Mouse (Mus musculus): ENCODE measurements at regions not wholly inside any gene's neighbourhood (a gene's known extent, or its start where the extent isn't known, plus 50 kb on each side); places are given as distances from the start of the nearest gene placed in this dataset.

- H3K27ac ChIP-seq (replicated peaks), result no peak overlapping the region
- WGBS, result 62% methylated on average over 8 of the region's 8 CpGs
- no peaks in the 10 kb centered on the region for H3K9me3 ChIP-seq
- H3K4me2 ChIP-seq (replicated peaks), result no peak overlapping the region
- H3K9ac ChIP-seq (replicated peaks), result no peak overlapping the region
- H3K4me3 ChIP-seq, result no peak overlapping the region
- no peak for ATAC-seq (ENCODE audit: low FRiP score, low read depth)
- no peaks in the 10 kb centered on the region for H3K36me3 ChIP-seq
- no peaks in the 10 kb centered on the region for H3K4me1 ChIP-seq
- H3K27me3 ChIP-seq, result no peaks in the 10 kb centered on the region
These were observed 294.9 kb downstream of the Lyplal1 start for GRCm38 (mm10) chr1:185822241-185822640.

- Histone ChIP-seq H3K36me3 (no peaks in the 10 kb centered on the region), H3K4me3 (no peak overlapping the region), H3K4me1 (no peaks in the 10 kb centered on the region), H3K4me2 (replicated peaks) (no peak overlapping the region), H3K9ac (replicated peaks) (no peak overlapping the region), H3K27me3 (no peaks in the 10 kb centered on the region), H3K27ac (replicated peaks) (no peak overlapping the region), H3K9me3 (no peaks in the 10 kb centered on the region)
- no peak for ATAC-seq (ENCODE audit: low FRiP score, low read depth)
- 91% methylated on average over 4 of the region's 4 CpGs for WGBS
These were observed 293.9 kb downstream of the Lyplal1 start for GRCm38 (mm10) chr1:185823226-185823625.

GRCm38 (mm10) chr1:185823956-185824355 is 293.2 kb downstream of the Lyplal1 start:
- H3K27me3 ChIP-seq, result no peaks in the 10 kb centered on the region
- H3K4me1 ChIP-seq, result no peaks in the 10 kb centered on the region
- no peak overlapping the region for H3K9ac ChIP-seq (replicated peaks)
- H3K4me2 ChIP-seq (replicated peaks), result no peak overlapping the region
- no peaks in the 10 kb centered on the region for H3K9me3 ChIP-seq
- no peaks in the 10 kb centered on the region for H3K36me3 ChIP-seq
- WGBS, result 36% methylated on average over 5 of the region's 5 CpGs
- H3K4me3 ChIP-seq, result no peak overlapping the region
- ATAC-seq (ENCODE audit: low FRiP score, low read depth), result no peak
- H3K27ac ChIP-seq (replicated peaks), result no peak overlapping the region

- Histone ChIP-seq H3K36me3 (no peaks in the 10 kb centered on the region), H3K4me1 (no peaks in the 10 kb centered on the region), H3K27me3 (no peaks in the 10 kb centered on the region), H3K9ac (replicated peaks) (no peak overlapping the region), H3K4me3 (no peak overlapping the region), H3K27ac (replicated peaks) (no peak overlapping the region), H3K9me3 (no peaks in the 10 kb centered on the region), H3K4me2 (replicated peaks) (no peak overlapping the region)
- WGBS, result 75% methylated on average over 2 of the region's 2 CpGs
- no peak for ATAC-seq (ENCODE audit: low FRiP score, low read depth)
These were observed 289.1 kb downstream of the Lyplal1 start for GRCm38 (mm10) chr1:185827986-185828385.

- H3K36me3 ChIP-seq, result no peaks in the 10 kb centered on the region
- no peaks in the 10 kb centered on the region for H3K27me3 ChIP-seq
- no peaks in the 10 kb centered on the region for H3K4me1 ChIP-seq
- H3K9me3 ChIP-seq, result no peaks in the 10 kb centered on the region
- no peak for ATAC-seq (ENCODE audit: low FRiP score, low read depth)
- no peak overlapping the region for H3K9ac ChIP-seq (replicated peaks)
- H3K4me3 ChIP-seq, result no peak overlapping the region
- H3K27ac ChIP-seq (replicated peaks), result no peak overlapping the region
- no peak overlapping the region for H3K4me2 ChIP-seq (replicated peaks)
- WGBS, result 90% methylated on average over 6 of the region's 6 CpGs
These were observed 288.6 kb downstream of the Lyplal1 start for GRCm38 (mm10) chr1:185828486-185828885.

- 89% methylated on average over 4 of the region's 4 CpGs for WGBS
These were observed 285.1 kb downstream of the Lyplal1 start for GRCm38 (mm10) chr1:185832059-185832458.

GRCm38 (mm10) chr1:185834171-185834570 is 282.9 kb downstream of the Lyplal1 start:
- WGBS, result 87% methylated on average over 6 of the region's 6 CpGs
- no peak overlapping the region for H3K9ac ChIP-seq (replicated peaks)
- no peak overlapping the region for H3K4me3 ChIP-seq
- no peak overlapping the region for H3K4me2 ChIP-seq (replicated peaks)
- H3K27ac ChIP-seq (replicated peaks), result no peak overlapping the region
- peaks cover 3% of the 10 kb centered on the region; the same call in 1 of the 2 replicates for H3K4me1 ChIP-seq
- no peak for ATAC-seq (ENCODE audit: low FRiP score, low read depth)
- H3K27me3 ChIP-seq, result no peaks in the 10 kb centered on the region
- no peaks in the 10 kb centered on the region for H3K36me3 ChIP-seq
- no peaks in the 10 kb centered on the region for H3K9me3 ChIP-seq

More at GRCm38 (mm10) chr1:185832059-185832458, 285.1 kb downstream of the Lyplal1 start:
- H3K9ac ChIP-seq (replicated peaks), result no peak overlapping the region
- peaks cover 3% of the 10 kb centered on the region; the same call in 1 of the 2 replicates for H3K4me1 ChIP-seq
- H3K27me3 ChIP-seq, result no peaks in the 10 kb centered on the region
- ATAC-seq (ENCODE audit: low FRiP score, low read depth), result no peak
- H3K36me3 ChIP-seq, result no peaks in the 10 kb centered on the region
- H3K4me3 ChIP-seq, result no peak overlapping the region
- H3K27ac ChIP-seq (replicated peaks), result no peak overlapping the region
- no peak overlapping the region for H3K4me2 ChIP-seq (replicated peaks)
- no peaks in the 10 kb centered on the region for H3K9me3 ChIP-seq

- Histone ChIP-seq H3K27ac (replicated peaks) (no peak overlapping the region), H3K36me3 (no peaks in the 10 kb centered on the region)
- ATAC-seq (ENCODE audit: low FRiP score, low read depth), result no peak
These were observed 280.4 kb downstream of the Lyplal1 start for GRCm38 (mm10) chr1:185836632-185837281.

GRCm38 (mm10) chr1:185842481-185842880 is 274.6 kb downstream of the Lyplal1 start:
- 89% methylated on average over 12 of the region's 12 CpGs for WGBS
- Histone ChIP-seq H3K4me2 (replicated peaks) (no peak overlapping the region), H3K36me3 (no peaks in the 10 kb centered on the region), H3K4me1 (no peaks in the 10 kb centered on the region), H3K9me3 (no peaks in the 10 kb centered on the region), H3K4me3 (no peak overlapping the region), H3K27ac (replicated peaks) (no peak overlapping the region), H3K27me3 (no peaks in the 10 kb centered on the region), H3K9ac (replicated peaks) (no peak overlapping the region)
- ATAC-seq (ENCODE audit: low FRiP score, low read depth), result no peak

More at GRCm38 (mm10) chr1:185836632-185837281, 280.4 kb downstream of the Lyplal1 start:
- H3K4me3 ChIP-seq, result no peak overlapping the region
- 83% methylated on average over 13 of the region's 13 CpGs for WGBS
- no peaks in the 10 kb centered on the region for H3K9me3 ChIP-seq
- H3K9ac ChIP-seq (replicated peaks), result no peak overlapping the region
- no peaks in the 10 kb centered on the region for H3K27me3 ChIP-seq
- H3K4me1 ChIP-seq, result peaks cover 3% of the 10 kb centered on the region; the same call in 1 of the 2 replicates
- H3K4me2 ChIP-seq (replicated peaks), result no peak overlapping the region

GRCm38 (mm10) chr1:185847161-185847560 is 269.9 kb downstream of the Lyplal1 start:
- WGBS, result 91% methylated on average over 6 of the region's 6 CpGs
- no peaks in the 10 kb centered on the region for H3K9me3 ChIP-seq
- H3K9ac ChIP-seq (replicated peaks), result no peak overlapping the region
- no peaks in the 10 kb centered on the region for H3K36me3 ChIP-seq
- no peak overlapping the region for H3K27ac ChIP-seq (replicated peaks)
- no peak for ATAC-seq (ENCODE audit: low FRiP score, low read depth)
- H3K4me1 ChIP-seq, result no peaks in the 10 kb centered on the region
- no peaks in the 10 kb centered on the region for H3K27me3 ChIP-seq
- no peak overlapping the region for H3K4me2 ChIP-seq (replicated peaks)
- no peak overlapping the region for H3K4me3 ChIP-seq

- ATAC-seq (ENCODE audit: low FRiP score, low read depth), result no peak
- Histone ChIP-seq H3K4me3 (no peak overlapping the region), H3K4me1 (no peaks in the 10 kb centered on the region), H3K27me3 (no peaks in the 10 kb centered on the region), H3K9ac (replicated peaks) (no peak overlapping the region), H3K36me3 (no peaks in the 10 kb centered on the region), H3K4me2 (replicated peaks) (no peak overlapping the region), H3K9me3 (no peaks in the 10 kb centered on the region), H3K27ac (replicated peaks) (no peak overlapping the region)
These were observed 266.5 kb downstream of the Lyplal1 start for GRCm38 (mm10) chr1:185850590-185850989.

- ATAC-seq (ENCODE audit: low FRiP score, low read depth), result no peak
- Histone ChIP-seq H3K27ac (replicated peaks) (no peak overlapping the region), H3K9ac (replicated peaks) (no peak overlapping the region), H3K4me3 (no peak overlapping the region), H3K9me3 (no peaks in the 10 kb centered on the region), H3K4me2 (replicated peaks) (no peak overlapping the region), H3K27me3 (no peaks in the 10 kb centered on the region), H3K4me1 (no peaks in the 10 kb centered on the region), H3K36me3 (no peaks in the 10 kb centered on the region)
- WGBS, result 61% methylated on average over 5 of the region's 5 CpGs
These were observed 265.7 kb downstream of the Lyplal1 start for GRCm38 (mm10) chr1:185851262-185851893.
